Mouse (Mus musculus) CH12.LX (cell line): Measurements from ENCODE around the gene Tmem123.

Experiments
- CHD1 ChIP-seq: IDR thresholded peaks from 2 replicates; pipeline ENCODE4 v1.6.1; 2012; ENCODE audit warnings: low read depth, low read length, improper control_type of control experiment, inconsistent platforms
- CHD2 ChIP-seq: IDR thresholded peaks from 2 replicates; pipeline ENCODE4 v1.6.1; 2011; ENCODE audit warnings: low read length, improper control_type of control experiment
- IRF4 ChIP-seq: IDR thresholded peaks from 2 replicates; pipeline ENCODE4 v1.6.1; 2014; ENCODE audit warnings: low read depth, mild to moderate bottlenecking, inconsistent platforms, low read length, improper control_type of control experiment
- MEF2A ChIP-seq: IDR thresholded peaks from 2 replicates; pipeline ENCODE4 v1.6.1; 2014; ENCODE audit warnings: low read depth, mild to moderate bottlenecking, inconsistent platforms, low read length, improper control_type of control experiment, borderline replicate concordance
- POLR2A ChIP-seq: IDR thresholded peaks from 2 replicates; pipeline ENCODE4 v1.6.1; 2011; ENCODE audit warnings: low read depth, mild to moderate bottlenecking, improper control_type of control experiment, low read length
- TCF12 ChIP-seq: IDR thresholded peaks from 2 replicates; pipeline ENCODE4 v1.6.1; 2014; ENCODE audit warnings: low read depth, mild to moderate bottlenecking, inconsistent platforms, low read length, improper control_type of control experiment
- ZNF384 ChIP-seq: IDR thresholded peaks from 2 replicates; pipeline ENCODE4 v1.6.1; 2012; ENCODE audit warnings: low read depth, low read length, improper control_type of control experiment, inconsistent platforms

DNA sequence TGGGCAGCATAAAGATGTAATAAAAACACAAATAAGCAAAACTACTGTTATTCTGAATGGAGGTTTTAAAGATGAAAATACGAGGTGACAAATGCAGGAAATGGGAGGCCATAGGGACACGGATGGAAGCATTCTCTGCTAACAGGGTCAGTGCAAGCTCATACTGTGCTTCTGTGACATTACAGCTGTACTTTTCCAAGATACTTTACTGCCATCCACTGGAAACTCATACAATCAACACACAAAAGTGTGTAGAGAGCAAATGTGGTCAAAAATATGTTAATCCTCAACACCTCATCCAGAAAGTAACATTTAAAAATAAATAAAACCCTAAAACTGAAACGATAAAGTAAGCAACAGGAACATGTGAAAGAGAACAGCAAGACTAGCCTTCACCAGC, 58.9 kb downstream of the Tmem123 start:
- TF ChIP-seq POLR2A (no peak), MEF2A (no peak), ZNF384 (no peak), CHD2 (no peak), IRF4 (no peak), TCF12 (no peak), CHD1 (no peak)
